Mouse (Mus musculus) C2C12 (cell line): ENCODE data around the gene Kcnj12.

Experiments used
- CEBPB ChIP-seq: IDR thresholded peaks from one replicate; pipeline ENCODE4 v1.6.1; 2011; ENCODE audit warnings: low read depth, mild to moderate bottlenecking, control low read depth, moderate library complexity
- CTCF ChIP-seq: IDR thresholded peaks from one replicate; pipeline ENCODE4 v1.5.1; 2011; ENCODE audit not compliant: control insufficient read depth, insufficient read depth, insufficient read length
- FOSL1 ChIP-seq: IDR thresholded peaks from one replicate; pipeline ENCODE4 v1.8.0; 2011; ENCODE audit warnings: mild to moderate bottlenecking, low read length; ENCODE audit not compliant: poor library complexity, insufficient read depth, severe bottlenecking
- MAX ChIP-seq: IDR thresholded peaks from one replicate; pipeline ENCODE4 v1.6.1; 2011; ENCODE audit warnings: mild to moderate bottlenecking, control low read depth
- MYOG ChIP-seq: IDR thresholded peaks from one replicate; pipeline ENCODE4 v1.6.1; 2011; ENCODE audit not compliant: control insufficient read depth, insufficient read length; ENCODE audit errors: extremely low read depth

DNA sequence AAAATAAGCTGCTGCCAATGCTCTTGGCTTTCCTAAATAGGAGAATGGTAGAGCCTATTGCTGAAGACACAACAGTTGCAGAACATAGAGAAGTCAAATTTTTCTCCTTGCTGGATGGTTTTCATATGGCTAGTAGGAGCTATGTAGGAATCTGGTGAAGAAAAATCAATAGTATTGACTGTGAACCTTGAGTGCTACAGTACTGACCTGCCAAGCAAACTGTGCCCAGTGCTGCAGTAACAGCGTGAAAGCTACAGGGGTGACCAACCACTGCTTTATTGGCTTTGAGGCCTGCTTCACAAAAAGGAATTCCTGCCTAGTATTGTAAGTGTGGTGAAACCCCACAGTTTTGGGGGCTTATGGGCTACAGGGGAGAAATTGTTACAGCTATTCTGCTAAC lies 75.7 kb downstream of the Kcnj12 start:
- no peak for TF ChIP-seq CTCF
- no peak for TF ChIP-seq MAX
- TF ChIP-seq MYOG, result no peak
- TF ChIP-seq CEBPB, result no peak
- TF ChIP-seq FOSL1, result no peak
